Mouse (Mus musculus): Measurements from ENCODE around the gene Nav2. TPM values are rescaled to one million over a fixed set of nuclear protein-coding genes. Genes with fewer than 3 reads are reported as not detected.

Nav2 gene
- polyA plus RNA-seq, 1 experiment from 2014 or later: 27.6 TPM

DNA sequence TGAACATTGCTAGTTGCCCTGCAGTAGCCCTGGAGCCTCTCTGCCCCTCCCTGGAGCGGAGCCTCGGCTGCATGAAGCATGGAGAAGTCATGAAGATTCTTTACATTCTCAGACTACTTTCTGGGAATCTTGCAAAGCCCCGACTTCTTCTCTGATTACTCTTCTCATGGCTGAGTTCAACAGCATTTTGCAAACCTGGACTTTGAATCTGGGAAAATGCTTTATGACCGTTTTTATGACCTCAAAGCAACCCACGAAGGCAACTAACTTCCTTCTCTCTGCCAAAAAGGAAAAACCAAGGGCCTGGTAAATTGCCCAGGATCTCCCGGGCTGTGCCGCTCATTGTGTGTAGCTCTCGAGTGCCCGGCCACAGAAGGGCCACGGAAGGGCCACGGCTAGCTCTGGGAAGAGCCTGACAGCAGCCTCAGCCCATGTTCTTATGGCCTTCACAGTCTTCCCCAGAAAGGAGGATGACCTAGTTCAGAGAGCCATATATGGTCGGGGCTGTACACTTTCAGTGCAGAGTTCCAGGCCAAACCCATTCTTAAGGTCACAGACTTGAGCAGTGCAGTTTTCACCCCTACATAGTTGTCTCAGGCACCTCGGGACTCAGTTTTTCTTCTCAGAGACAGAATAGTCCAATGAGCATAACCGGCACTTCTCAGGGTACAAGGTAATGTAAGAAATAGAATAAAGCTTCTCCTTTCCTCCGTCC lies 409.8 kb downstream of the Nav2 start:
- Histone ChIP-seq H3K9ac (replicated peaks) (no peak overlapping the region), H3K9me3 (replicated peaks) (no peaks in the 10 kb centered on the region)

DNA sequence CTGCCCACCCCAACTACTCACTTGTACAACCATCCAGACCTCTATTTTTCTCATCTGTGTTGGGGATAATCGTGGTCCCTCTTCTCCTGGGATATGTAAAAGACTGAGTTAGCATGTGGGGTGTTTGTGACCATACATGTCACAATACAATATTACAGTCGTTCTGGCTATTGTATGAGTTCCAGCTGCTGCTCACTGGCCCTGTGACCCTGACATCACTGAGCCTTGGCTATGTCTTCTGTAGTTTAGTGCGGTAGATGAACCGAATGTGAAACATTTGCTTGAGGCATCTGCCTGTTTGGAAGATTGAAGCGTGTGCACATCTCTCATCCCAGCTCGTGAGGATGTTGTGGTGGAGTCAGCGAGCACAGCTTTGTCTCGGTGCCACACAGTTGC lies 410.4 kb downstream of the Nav2 start:
- peaks cover 14% of the 10 kb centered on the region for H3K4me1 ChIP-seq
- 80% methylated on average over 8 of the region's 8 CpGs for WGBS
- H3K4me2 ChIP-seq: no peak overlapping the region
- H3K27ac ChIP-seq (replicated peaks): no peak overlapping the region
- H3K36me3 ChIP-seq: no peaks in the 10 kb centered on the region
- ATAC-seq (ENCODE audit: low FRiP score): no peak
- no peaks in the 10 kb centered on the region for H3K9me3 ChIP-seq (replicated peaks)
- H3K4me3 ChIP-seq (replicated peaks): no peak overlapping the region
- no peaks in the 10 kb centered on the region for H3K27me3 ChIP-seq (replicated peaks)
- no peak overlapping the region for H3K9ac ChIP-seq (replicated peaks)

More for the DNA sequence above, 409.8 kb downstream of the Nav2 start:
- Histone ChIP-seq H3K36me3 (no peaks in the 10 kb centered on the region), H3K4me2 (no peak overlapping the region), H3K27ac (replicated peaks) (no peak overlapping the region), H3K27me3 (replicated peaks) (no peaks in the 10 kb centered on the region), H3K4me1 (peaks cover 14% of the 10 kb centered on the region), H3K4me3 (replicated peaks) (no peak overlapping the region)
- WGBS: 75% methylated on average over 15 of the region's 15 CpGs
- ATAC-seq (ENCODE audit: low FRiP score): no peak

DNA sequence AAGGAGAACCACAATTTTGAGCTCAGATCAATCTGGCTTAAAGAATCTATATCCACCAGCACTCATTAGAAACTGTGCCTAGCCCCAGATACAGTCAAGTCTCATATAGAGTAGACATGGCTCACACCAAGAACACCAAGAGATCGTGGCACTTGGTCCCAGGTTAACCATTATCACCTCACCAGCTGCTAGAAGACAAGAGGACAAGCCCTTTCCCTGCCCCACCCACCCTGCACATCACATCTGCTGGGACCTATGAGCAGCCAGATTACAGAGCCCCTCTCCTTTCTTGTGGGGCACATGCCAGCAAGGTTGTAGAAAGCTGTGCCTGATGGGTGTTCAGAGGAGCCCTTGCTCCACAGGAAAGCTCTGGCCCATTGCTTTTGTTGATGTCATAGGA lies 411.5 kb downstream of the Nav2 start:
- WGBS: 81% methylated on average over 1 of the region's 1 CpGs
- Histone ChIP-seq H3K9me3 (replicated peaks) (no peaks in the 10 kb centered on the region), H3K36me3 (no peaks in the 10 kb centered on the region), H3K4me1 (peaks cover 15% of the 10 kb centered on the region), H3K27ac (replicated peaks) (no peak overlapping the region), H3K27me3 (replicated peaks) (no peaks in the 10 kb centered on the region), H3K4me2 (no peak overlapping the region), H3K4me3 (replicated peaks) (no peak overlapping the region), H3K9ac (replicated peaks) (no peak overlapping the region)
- no peak for ATAC-seq (ENCODE audit: low FRiP score)

- Histone ChIP-seq H3K4me2 (no peak overlapping the region), H3K4me3 (replicated peaks) (no peak overlapping the region), H3K9me3 (replicated peaks) (no peaks in the 10 kb centered on the region), H3K36me3 (no peaks in the 10 kb centered on the region), H3K9ac (replicated peaks) (no peak overlapping the region), H3K4me1 (peaks cover 24% of the 10 kb centered on the region), H3K27ac (replicated peaks) (peak overlapping the region; percentile 37; the same call in 1 of the 2 replicates), H3K27me3 (replicated peaks) (no peaks in the 10 kb centered on the region)
- WGBS: 61% methylated on average over 8 of the region's 8 CpGs
- ATAC-seq (ENCODE audit: low FRiP score): no peak
Measured at GRCm38 (mm10) chr7:49321124-49321531, 412.6 kb downstream of the Nav2 start.

GRCm38 (mm10) chr7:49322179-49322578 lies 413.7 kb downstream of the Nav2 start:
- Histone ChIP-seq H3K27me3 (replicated peaks) (no peaks in the 10 kb centered on the region), H3K27ac (replicated peaks) (no peak overlapping the region), H3K4me1 (peaks cover 24% of the 10 kb centered on the region), H3K4me2 (no peak overlapping the region), H3K36me3 (no peaks in the 10 kb centered on the region), H3K9ac (replicated peaks) (no peak overlapping the region), H3K4me3 (replicated peaks) (no peak overlapping the region), H3K9me3 (replicated peaks) (no peaks in the 10 kb centered on the region)
- WGBS: 92% methylated on average over 2 of the region's 2 CpGs
- ATAC-seq (ENCODE audit: low FRiP score): no peak

- WGBS: 96% methylated on average over 2 of the region's 2 CpGs
- no peaks in the 10 kb centered on the region for H3K9me3 ChIP-seq (replicated peaks)
- H3K36me3 ChIP-seq: no peaks in the 10 kb centered on the region
- H3K27ac ChIP-seq (replicated peaks): no peak overlapping the region
- H3K4me3 ChIP-seq (replicated peaks): no peak overlapping the region
- no peak overlapping the region for H3K9ac ChIP-seq (replicated peaks)
- no peak for ATAC-seq (ENCODE audit: low FRiP score)
- no peaks in the 10 kb centered on the region for H3K27me3 ChIP-seq (replicated peaks)
- peaks cover 24% of the 10 kb centered on the region for H3K4me1 ChIP-seq
- H3K4me2 ChIP-seq: no peak overlapping the region
Measured at GRCm38 (mm10) chr7:49324575-49324974, 416.1 kb downstream of the Nav2 start.

- no peak overlapping the region for H3K4me3 ChIP-seq (replicated peaks)
- no peak for ATAC-seq (ENCODE audit: low FRiP score)
- 55% methylated on average over 5 of the region's 5 CpGs for WGBS
Measured at GRCm38 (mm10) chr7:49326136-49326722, 417.7 kb downstream of the Nav2 start.

GRCm38 (mm10) chr7:49326967-49327742 lies 418.6 kb downstream of the Nav2 start:
- no peak overlapping the region for H3K9ac ChIP-seq (replicated peaks)
- WGBS: 89% methylated on average over 9 of the region's 9 CpGs
- H3K36me3 ChIP-seq: no peaks in the 10 kb centered on the region

More at GRCm38 (mm10) chr7:49326136-49326722, 417.7 kb downstream of the Nav2 start:
- peaks cover 14% of the 10 kb centered on the region for H3K4me1 ChIP-seq
- no peaks in the 10 kb centered on the region for H3K27me3 ChIP-seq (replicated peaks)
- H3K9me3 ChIP-seq (replicated peaks): no peaks in the 10 kb centered on the region
- no peak overlapping the region for H3K9ac ChIP-seq (replicated peaks)
- H3K36me3 ChIP-seq: no peaks in the 10 kb centered on the region
- no peak overlapping the region for H3K27ac ChIP-seq (replicated peaks)
- H3K4me2 ChIP-seq: no peak overlapping the region

DNA sequence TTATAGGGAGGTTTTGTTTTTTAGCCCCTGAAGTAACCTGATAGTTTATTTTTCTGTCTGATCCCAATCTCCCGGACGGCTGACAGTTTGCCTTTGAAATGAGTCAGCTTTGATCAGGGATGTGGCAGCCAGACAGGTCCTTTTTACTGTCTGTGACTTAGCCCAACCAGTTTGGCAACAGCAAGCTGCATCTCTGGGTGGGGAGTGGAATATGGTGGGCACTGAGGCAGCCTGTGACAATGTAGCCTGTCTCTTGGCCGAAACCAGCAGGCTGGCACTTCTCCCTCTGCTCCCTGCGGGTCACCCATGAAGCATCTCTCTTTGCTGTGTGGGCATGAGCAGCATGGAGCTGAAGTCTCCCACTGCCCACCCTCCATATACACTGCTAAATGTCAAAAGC lies 421.7 kb downstream of the Nav2 start:
- no peaks in the 10 kb centered on the region for H3K27me3 ChIP-seq (replicated peaks)
- no peak for ATAC-seq (ENCODE audit: low FRiP score)
- peaks cover 16% of the 10 kb centered on the region for H3K4me1 ChIP-seq
- no peaks in the 10 kb centered on the region for H3K9me3 ChIP-seq (replicated peaks)
- 58% methylated on average over 4 of the region's 4 CpGs for WGBS
- H3K27ac ChIP-seq (replicated peaks): no peak overlapping the region
- no peak overlapping the region for H3K9ac ChIP-seq (replicated peaks)
- H3K36me3 ChIP-seq: no peaks in the 10 kb centered on the region
- no peak overlapping the region for H3K4me2 ChIP-seq
- no peak overlapping the region for H3K4me3 ChIP-seq (replicated peaks)

More at GRCm38 (mm10) chr7:49326967-49327742, 418.6 kb downstream of the Nav2 start:
- H3K4me1 ChIP-seq: peaks cover 10% of the 10 kb centered on the region
- H3K27ac ChIP-seq (replicated peaks): no peak overlapping the region
- no peaks in the 10 kb centered on the region for H3K27me3 ChIP-seq (replicated peaks)
- no peak overlapping the region for H3K4me3 ChIP-seq (replicated peaks)
- no peaks in the 10 kb centered on the region for H3K9me3 ChIP-seq (replicated peaks)
- no peak overlapping the region for H3K4me2 ChIP-seq
- ATAC-seq (ENCODE audit: low FRiP score): no peak

DNA sequence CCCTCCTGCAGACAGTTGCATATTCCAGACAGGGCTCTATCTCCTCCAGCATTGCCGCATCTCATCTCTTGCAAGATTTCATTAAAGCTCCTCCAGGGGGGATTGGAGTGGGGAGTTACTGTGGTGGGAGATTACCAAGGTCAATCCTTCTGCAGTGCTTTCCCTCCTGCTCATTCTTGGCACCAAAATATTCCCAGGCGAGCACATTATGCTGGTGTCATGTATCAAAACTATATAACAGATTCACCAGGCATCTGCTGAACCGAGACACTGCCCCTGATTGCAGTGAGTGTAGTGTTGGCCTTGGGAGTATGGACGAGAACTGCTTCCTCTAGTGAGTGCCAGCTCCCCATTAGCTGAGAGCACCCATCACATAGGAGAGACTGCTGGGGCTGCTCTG lies 423.4 kb downstream of the Nav2 start:
- Histone ChIP-seq H3K4me3 (replicated peaks) (no peak overlapping the region), H3K4me2 (no peak overlapping the region), H3K27me3 (replicated peaks) (no peaks in the 10 kb centered on the region), H3K9ac (replicated peaks) (no peak overlapping the region), H3K9me3 (replicated peaks) (no peaks in the 10 kb centered on the region), H3K36me3 (no peaks in the 10 kb centered on the region), H3K4me1 (peaks cover 13% of the 10 kb centered on the region), H3K27ac (replicated peaks) (no peak overlapping the region; the same call in 1 of the 2 replicates)
- ATAC-seq (ENCODE audit: low FRiP score): peak; percentile 22; the same call in 1 of the 2 replicates
- WGBS: 68% methylated on average over 4 of the region's 4 CpGs

DNA sequence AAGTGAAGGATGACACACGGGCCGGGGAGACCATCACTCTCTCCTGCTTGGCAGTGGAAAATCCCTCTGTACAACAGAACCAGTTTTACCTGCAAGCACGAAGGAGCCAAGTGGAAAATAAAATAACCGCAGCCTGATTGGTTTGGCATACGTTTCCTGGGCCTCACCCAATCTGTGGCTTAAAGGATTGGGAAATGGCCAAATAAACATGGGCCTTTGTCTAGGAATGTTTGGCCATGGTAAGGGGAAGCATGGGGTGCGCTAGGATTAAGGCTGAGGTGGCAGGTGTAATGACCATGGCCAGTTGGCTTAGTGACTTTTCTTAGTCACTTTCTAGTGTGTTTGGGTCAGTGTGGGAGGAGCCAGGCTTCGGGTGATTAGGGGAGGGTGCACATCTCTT lies 424.1 kb downstream of the Nav2 start:
- Histone ChIP-seq H3K9me3 (replicated peaks) (no peaks in the 10 kb centered on the region), H3K4me2 (no peak overlapping the region), H3K27me3 (replicated peaks) (no peaks in the 10 kb centered on the region), H3K27ac (replicated peaks) (no peak overlapping the region), H3K9ac (replicated peaks) (no peak overlapping the region), H3K4me3 (replicated peaks) (no peak overlapping the region), H3K36me3 (no peaks in the 10 kb centered on the region), H3K4me1 (peaks cover 13% of the 10 kb centered on the region)
- ATAC-seq (ENCODE audit: low FRiP score): no peak
- 87% methylated on average over 7 of the region's 7 CpGs for WGBS

- no peak for ATAC-seq (ENCODE audit: low FRiP score)
- H3K36me3 ChIP-seq: no peaks in the 10 kb centered on the region
- no peak overlapping the region for H3K4me2 ChIP-seq
- WGBS: 15% methylated on average over 5 of the region's 5 CpGs
- H3K27me3 ChIP-seq (replicated peaks): no peaks in the 10 kb centered on the region
- peaks cover 13% of the 10 kb centered on the region for H3K4me1 ChIP-seq
- no peak overlapping the region for H3K9ac ChIP-seq (replicated peaks)
- H3K27ac ChIP-seq (replicated peaks): no peak overlapping the region
- H3K9me3 ChIP-seq (replicated peaks): no peaks in the 10 kb centered on the region
- H3K4me3 ChIP-seq (replicated peaks): no peak overlapping the region
Measured at GRCm38 (mm10) chr7:49334163-49334562, 425.6 kb downstream of the Nav2 start.

Data from neural tube, embryonic 15.5 days (tissue).